Mouse (Mus musculus) liver, embryonic 14.5 days (tissue): Measurements from ENCODE around the gene Slc12a6.

ENCODE experiments used
- CTCF ChIP-seq: IDR thresholded peaks from 2 replicates; pipeline ENCODE4 v1.5.1; 2016; ENCODE audit warnings: antibody characterized with exemption, low read depth, control low read depth
- EP300 ChIP-seq: IDR thresholded peaks from 2 replicates; pipeline ENCODE4 v1.6.1; 2016; ENCODE audit warnings: antibody characterized with exemption, low read depth

DNA sequence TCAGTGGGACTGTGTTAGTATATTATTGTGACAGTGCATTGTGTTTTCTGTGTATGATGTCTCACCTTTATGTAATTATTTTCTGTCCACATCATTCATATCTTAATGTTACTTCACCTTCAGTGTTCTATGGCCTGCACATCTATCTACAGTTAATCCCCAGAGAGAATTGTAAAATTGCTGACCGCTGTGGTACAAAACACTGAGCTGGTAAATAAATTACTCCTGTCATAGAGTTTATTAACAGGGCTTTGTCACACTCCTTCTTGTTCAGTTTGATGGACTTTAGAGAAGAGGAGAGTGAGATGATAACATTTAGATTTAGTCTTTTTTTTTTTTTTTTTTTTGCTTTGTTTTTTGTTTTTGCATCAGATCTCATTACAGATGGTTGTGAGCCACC is 17.2 kb downstream of the Slc12a6 start:
- no peak for TF ChIP-seq CTCF
- TF ChIP-seq EP300: no peak
